Mouse (Mus musculus) CD8-positive naive resting alpha-beta T cell, adult 2 months (primary cell): ENCODE measurements around the gene Slc22a15.

Experiments
- DNase-seq, 2 experiments: peaks; one replicate each; pipeline ENCODE4 v3.0.0; 2022; ENCODE audit warnings: low read depth in 2 of 2, low spot score in 2 of 2

The Slc22a15 gene

GRCm38 (mm10) chr3:101917665-101918064, 6.6 kb downstream of the Slc22a15 start:
- DNase-seq = no peak

- DNase-seq = no peak
Observed at GRCm38 (mm10) chr3:101916525-101916924, 7.7 kb downstream of the Slc22a15 start.

GRCm38 (mm10) chr3:101915048-101915801, 9.0 kb downstream of the Slc22a15 start:
- DNase-seq = no peak

GRCm38 (mm10) chr3:101914266-101914665, 10.0 kb downstream of the Slc22a15 start:
- no peak for DNase-seq

- DNase-seq = no peak
Observed at GRCm38 (mm10) chr3:101912041-101912440, 12.2 kb downstream of the Slc22a15 start.

GRCm38 (mm10) chr3:101907049-101907448, 17.2 kb downstream of the Slc22a15 start:
- no peak for DNase-seq

GRCm38 (mm10) chr3:101904776-101905175, 19.5 kb downstream of the Slc22a15 start:
- no peak for DNase-seq

GRCm38 (mm10) chr3:101903091-101903490, 21.2 kb downstream of the Slc22a15 start:
- no peak for DNase-seq

GRCm38 (mm10) chr3:101902344-101902743, 21.9 kb downstream of the Slc22a15 start:
- DNase-seq = no peak

GRCm38 (mm10) chr3:101897377-101897974, 26.8 kb downstream of the Slc22a15 start:
- no peak for DNase-seq

GRCm38 (mm10) chr3:101896893-101897292, 27.4 kb downstream of the Slc22a15 start:
- DNase-seq = peak; percentile 36 to 55

GRCm38 (mm10) chr3:101895376-101895910, 28.8 kb downstream of the Slc22a15 start:
- no peak for DNase-seq

GRCm38 (mm10) chr3:101885591-101885990, 38.7 kb downstream of the Slc22a15 start:
- no peak for DNase-seq

- no peak for DNase-seq
Observed at GRCm38 (mm10) chr3:101885041-101885440, 39.2 kb downstream of the Slc22a15 start.

GRCm38 (mm10) chr3:101883902-101884301, 40.4 kb downstream of the Slc22a15 start:
- DNase-seq = no peak

- no peak for DNase-seq
Observed at GRCm38 (mm10) chr3:101881721-101882120, 42.5 kb downstream of the Slc22a15 start.

- no peak for DNase-seq
Observed at GRCm38 (mm10) chr3:101880818-101881217, 43.4 kb downstream of the Slc22a15 start.

GRCm38 (mm10) chr3:101878136-101878535, 46.1 kb downstream of the Slc22a15 start:
- no peak for DNase-seq

GRCm38 (mm10) chr3:101876459-101877285, 47.6 kb downstream of the Slc22a15 start:
- DNase-seq = no peak

GRCm38 (mm10) chr3:101875258-101875920, 48.9 kb downstream of the Slc22a15 start:
- no peak for DNase-seq

GRCm38 (mm10) chr3:101873061-101873675, 51.1 kb downstream of the Slc22a15 start:
- no peak for DNase-seq
